Mouse (Mus musculus) embryonic facial prominence, embryonic 12.5 days (tissue): ENCODE data around the gene Ppp6c. TPM values are rescaled to one million over a fixed set of nuclear protein-coding genes. Genes with fewer than 3 reads are reported as not detected.

ENCODE experiments used
- polyA plus RNA-seq: library from polyadenylated mRNA; unstranded; fragments of >200 nt; fragmentation: Nextera tagmentation; extraction: Ambion mirVana; gene quantifications from 2 replicates; pipeline ENCODE4 v1.2.1, GENCODE M21; 2016

Gene Ppp6c
- polyA plus RNA-seq, 1 experiment from 2014 or later: 64.6 TPM

Other genes starting within 250 kb of the Ppp6c start
- 1.9 and 2.1 TPM in 2 replicates for gene Wdr38, start 229.0 kb downstream of the Ppp6c start, polyA plus RNA-seq
- 120 and 122 TPM in 2 replicates for gene Arpc5l, start 221.1 kb downstream of the Ppp6c start, polyA plus RNA-seq
- gene Rpl35, start 220.8 kb downstream of the Ppp6c start, polyA plus RNA-seq: 1,101 and 1,116 TPM in 2 replicates
- gene Golga1, start 160.9 kb downstream of the Ppp6c start, polyA plus RNA-seq: 29.8 and 30.4 TPM in 2 replicates
- gene Scai, start 35.7 kb downstream of the Ppp6c start, polyA plus RNA-seq: 19.0 and 19.9 TPM in 2 replicates